Mouse (Mus musculus): ENCODE measurements around the gene Dnaic1. TPM values are rescaled to one million over a fixed set of nuclear protein-coding genes. Genes with fewer than 3 reads are reported as not detected.
"Not testable (repeated sequence)": the region's sequence is repeated elsewhere in the genome, so short reads cannot be mapped to it uniquely, and the experiment has no call there.

The Dnaic1 gene
- polyA plus RNA-seq, 1 experiment from 2014 or later, result 8.9 TPM

DNA sequence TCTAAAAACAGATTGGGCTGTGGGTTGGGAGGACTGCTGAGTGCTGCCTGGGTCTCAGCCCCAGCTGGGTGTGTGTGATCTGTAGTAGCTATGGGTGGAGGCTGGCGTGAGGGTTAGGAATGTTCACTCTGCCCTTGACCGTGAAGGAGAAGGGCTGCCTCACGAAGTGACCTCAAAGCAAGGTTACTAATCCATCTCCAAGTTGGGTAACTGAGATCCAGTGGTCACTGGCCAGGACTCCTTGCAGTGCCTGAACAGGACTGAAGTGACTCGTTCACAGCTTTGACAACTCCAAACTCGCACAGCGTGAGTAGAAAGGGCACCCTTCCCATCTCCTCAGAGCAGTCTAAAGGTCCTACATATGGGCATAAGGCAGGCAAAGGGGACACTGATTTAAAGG is 109.3 kb downstream of the Dnaic1 start:
- Histone ChIP-seq H3K4me3 (ENCODE audit: low read depth, low read length) (no peak overlapping the region), H3K36me3 (ENCODE audit: insufficient read depth, low read length) (no peaks in the 10 kb centered on the region), H3K4me1 (ENCODE audit: insufficient read depth, low read depth, low read length) (no peaks in the 10 kb centered on the region), H3K27me3 (replicated peaks; ENCODE audit: insufficient read depth, low read length) (0 out of 2 replicates have a peak, but pooled peaks cover 4% of the 10 kb centered on the region), H3K9ac (replicated peaks; ENCODE audit: low read depth) (no peak overlapping the region), H3K4me2 (replicated peaks; ENCODE audit: low read depth, low read length) (no peak overlapping the region), H3K9me3 (ENCODE audit: low read length) (no peaks in the 10 kb centered on the region), H3K27ac (ENCODE audit: low read length) (no peak overlapping the region)
- DNase-seq (ENCODE audit: low spot score) (no peak), ATAC-seq (no peak)
- 44% methylated on average over 6 of the region's 6 CpGs for WGBS
- TF ChIP-seq CTCF (IDR thresholded peaks at IDR 0.05) (no peak), EP300 (IDR thresholded peaks at IDR 0.05) (no peak)

DNA sequence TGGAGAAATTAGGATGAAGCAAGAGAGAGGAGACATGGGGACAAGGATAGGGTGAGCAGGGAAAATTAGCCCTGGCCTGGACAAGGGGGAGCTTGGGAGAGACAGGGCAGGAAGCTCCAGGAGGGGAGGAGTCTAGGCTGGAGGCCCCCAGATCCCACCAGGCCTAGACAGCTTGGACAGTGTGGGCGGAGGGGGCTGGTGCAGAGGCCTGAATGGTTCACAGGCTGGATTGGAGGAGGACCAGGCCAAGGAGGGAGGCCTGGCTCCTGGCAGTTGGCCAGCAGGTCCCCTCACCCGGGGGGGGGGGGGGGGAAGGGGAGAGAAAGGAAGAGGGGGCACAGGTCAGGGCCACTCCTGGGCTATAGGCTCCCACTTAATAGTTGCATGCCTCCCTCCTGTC is 109.7 kb downstream of the Dnaic1 start:
- no peak overlapping the region for H3K9ac ChIP-seq (replicated peaks; ENCODE audit: low read depth)
- H3K27me3 ChIP-seq (replicated peaks; ENCODE audit: insufficient read depth, low read length), result 0 out of 2 replicates have a peak, but pooled peaks cover 4% of the 10 kb centered on the region
- no CpG with 5 or more reads among the region's 2 CpGs for WGBS
- no peak for TF ChIP-seq EP300 (IDR thresholded peaks at IDR 0.05)
- no peak for TF ChIP-seq CTCF (IDR thresholded peaks at IDR 0.05)
- H3K4me3 ChIP-seq (ENCODE audit: low read depth, low read length), result no peak overlapping the region
- H3K4me2 ChIP-seq (replicated peaks; ENCODE audit: low read depth, low read length), result no peak overlapping the region
- no peak for DNase-seq (ENCODE audit: low spot score)
- ATAC-seq, result no peak
- H3K4me1 ChIP-seq (ENCODE audit: insufficient read depth, low read depth, low read length), result no peaks in the 10 kb centered on the region
- no peaks in the 10 kb centered on the region for H3K9me3 ChIP-seq (ENCODE audit: low read length)
- H3K27ac ChIP-seq (ENCODE audit: low read length), result no peak overlapping the region
- no peaks in the 10 kb centered on the region for H3K36me3 ChIP-seq (ENCODE audit: insufficient read depth, low read length)

DNA sequence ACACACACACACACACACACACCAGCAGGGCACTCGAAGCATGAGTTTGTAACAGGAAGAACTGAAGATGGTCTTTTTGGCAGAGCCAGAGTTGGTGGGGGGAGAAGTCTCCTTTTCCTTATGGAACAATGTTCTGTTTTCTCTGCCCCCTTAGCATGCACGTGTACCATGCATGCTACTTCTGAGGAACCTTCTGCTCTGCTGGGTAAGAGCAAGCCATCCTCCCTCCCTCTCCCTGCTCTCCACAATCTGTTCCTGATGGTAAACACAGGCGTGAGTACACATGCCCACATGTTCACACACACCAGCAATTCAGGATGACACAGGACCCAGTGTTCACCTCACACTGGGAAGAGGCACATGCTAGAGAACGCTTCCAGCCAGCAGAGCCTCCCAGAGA is 111.6 kb downstream of the Dnaic1 start:
- H3K9me3 ChIP-seq (ENCODE audit: low read length), result no peaks in the 10 kb centered on the region
- H3K4me1 ChIP-seq (ENCODE audit: insufficient read depth, low read depth, low read length), result no peaks in the 10 kb centered on the region
- H3K9ac ChIP-seq (replicated peaks; ENCODE audit: low read depth), result no peak overlapping the region
- no peak for TF ChIP-seq EP300 (IDR thresholded peaks at IDR 0.05)
- no peak for TF ChIP-seq CTCF (IDR thresholded peaks at IDR 0.05)
- no peak overlapping the region for H3K27ac ChIP-seq (ENCODE audit: low read length)
- H3K27me3 ChIP-seq (replicated peaks; ENCODE audit: insufficient read depth, low read length), result 0 out of 2 replicates have a peak, but pooled peaks cover 4% of the 10 kb centered on the region
- no peak overlapping the region for H3K4me3 ChIP-seq (ENCODE audit: low read depth, low read length)
- H3K36me3 ChIP-seq (ENCODE audit: insufficient read depth, low read length), result no peaks in the 10 kb centered on the region
- ATAC-seq (no peak), DNase-seq (ENCODE audit: low spot score) (no peak)
- no peak overlapping the region for H3K4me2 ChIP-seq (replicated peaks; ENCODE audit: low read depth, low read length)
- 54% methylated on average over 4 of the region's 4 CpGs for WGBS

DNA sequence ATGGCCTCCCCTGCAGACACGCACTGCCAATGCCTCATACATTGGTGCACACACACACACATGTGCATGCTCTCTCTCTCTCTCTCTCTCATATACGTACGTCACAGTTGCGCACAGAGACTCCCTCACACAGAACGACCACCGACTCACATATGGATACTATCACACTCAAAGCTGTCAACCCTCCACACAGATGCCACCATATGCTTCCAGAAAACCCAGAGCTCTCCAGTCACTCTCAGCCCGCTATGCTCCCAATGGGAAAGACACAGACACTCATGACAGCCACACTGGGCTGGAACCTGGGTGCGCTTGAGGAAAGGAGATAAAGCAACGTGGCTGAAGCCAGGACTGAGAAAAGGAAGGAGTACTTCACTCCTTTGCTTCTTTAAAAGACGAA is 112.4 kb downstream of the Dnaic1 start:
- Histone ChIP-seq H3K36me3 (ENCODE audit: insufficient read depth, low read length) (no peaks in the 10 kb centered on the region), H3K9ac (replicated peaks; ENCODE audit: low read depth) (no peak overlapping the region), H3K27me3 (replicated peaks; ENCODE audit: insufficient read depth, low read length) (0 out of 2 replicates have a peak, but pooled peaks cover 4% of the 10 kb centered on the region), H3K4me3 (ENCODE audit: low read depth, low read length) (no peak overlapping the region), H3K4me1 (ENCODE audit: insufficient read depth, low read depth, low read length) (no peaks in the 10 kb centered on the region), H3K4me2 (replicated peaks; ENCODE audit: low read depth, low read length) (no peak overlapping the region), H3K27ac (ENCODE audit: low read length) (no peak overlapping the region), H3K9me3 (ENCODE audit: low read length) (no peaks in the 10 kb centered on the region)
- TF ChIP-seq CTCF (IDR thresholded peaks at IDR 0.05) (no peak), EP300 (IDR thresholded peaks at IDR 0.05) (no peak)
- no peak for ATAC-seq
- no peak for DNase-seq (ENCODE audit: low spot score)
- 62% methylated on average over 10 of the region's 10 CpGs for WGBS

DNA sequence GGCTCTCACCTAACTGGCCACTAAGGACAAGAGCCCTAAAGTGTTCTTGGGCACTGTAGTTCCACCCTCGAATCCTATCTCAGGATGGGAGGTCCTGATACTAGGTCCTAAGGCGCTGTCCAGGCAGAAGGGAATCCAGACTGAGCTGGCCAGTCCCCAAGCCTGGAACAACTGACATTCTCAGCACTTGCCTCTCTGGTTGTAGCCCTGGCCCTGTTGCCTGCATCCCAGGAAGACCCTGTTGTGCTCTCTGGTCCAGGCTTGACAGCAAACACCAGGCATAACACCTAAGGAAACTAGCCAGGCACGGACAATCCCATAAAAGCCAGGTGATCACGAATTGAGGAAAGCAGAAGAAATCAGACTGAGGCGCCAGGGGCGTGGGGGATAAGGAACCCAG is 113.2 kb downstream of the Dnaic1 start:
- H3K9ac ChIP-seq (replicated peaks; ENCODE audit: low read depth), result no peak overlapping the region

DNA sequence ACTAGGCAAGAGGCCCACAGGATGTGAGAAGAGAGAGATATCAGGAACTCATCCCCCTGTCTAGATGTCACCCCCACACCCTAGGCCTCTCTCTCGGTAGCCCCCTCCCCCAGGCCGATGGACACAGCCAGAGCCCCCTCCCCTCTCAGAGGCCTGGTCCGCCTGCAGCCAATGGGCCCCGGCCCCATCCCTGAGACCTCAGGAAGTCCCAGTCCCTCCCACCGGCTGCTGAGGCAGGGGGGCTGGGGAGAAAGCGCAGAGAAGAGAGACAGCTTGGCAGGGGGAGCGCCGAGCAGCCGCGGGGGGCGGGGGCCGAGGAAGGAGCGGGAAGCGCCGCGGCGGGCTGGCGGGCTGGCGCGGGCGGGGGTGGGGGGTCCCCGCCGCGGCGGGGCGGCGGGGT is 113.7 kb downstream of the Dnaic1 start:
- H3K27ac ChIP-seq (ENCODE audit: low read length); H3K4me3 ChIP-seq (ENCODE audit: low read depth, low read length); H3K4me1 ChIP-seq (ENCODE audit: insufficient read depth, low read depth, low read length); H3K27me3 ChIP-seq (replicated peaks; ENCODE audit: insufficient read depth, low read length); H3K36me3 ChIP-seq (ENCODE audit: insufficient read depth, low read length); DNase-seq (ENCODE audit: low spot score); H3K9ac ChIP-seq (replicated peaks; ENCODE audit: low read depth); H3K4me2 ChIP-seq (replicated peaks; ENCODE audit: low read depth, low read length); H3K9me3 ChIP-seq (ENCODE audit: low read length): not testable (repeated sequence)
- WGBS, result 0% methylated on average over 1 of the region's 27 CpGs
- peak; percentile 39 for ATAC-seq

More for the DNA sequence above, 113.2 kb downstream of the Dnaic1 start:
- DNase-seq (ENCODE audit: low spot score) (no peak), ATAC-seq (no peak)
- H3K9me3 ChIP-seq (ENCODE audit: low read length), result no peaks in the 10 kb centered on the region
- H3K4me3 ChIP-seq (ENCODE audit: low read depth, low read length), result no peak overlapping the region
- 0 out of 2 replicates have a peak, but pooled peaks cover 4% of the 10 kb centered on the region for H3K27me3 ChIP-seq (replicated peaks; ENCODE audit: insufficient read depth, low read length)
- H3K4me2 ChIP-seq (replicated peaks; ENCODE audit: low read depth, low read length), result no peak overlapping the region
- no peaks in the 10 kb centered on the region for H3K36me3 ChIP-seq (ENCODE audit: insufficient read depth, low read length)
- TF ChIP-seq EP300 (IDR thresholded peaks at IDR 0.05), result no peak
- TF ChIP-seq CTCF (IDR thresholded peaks at IDR 0.05), result no peak
- H3K4me1 ChIP-seq (ENCODE audit: insufficient read depth, low read depth, low read length), result no peaks in the 10 kb centered on the region
- H3K27ac ChIP-seq (ENCODE audit: low read length), result no peak overlapping the region
- 37% methylated on average over 6 of the region's 6 CpGs for WGBS

DNA sequence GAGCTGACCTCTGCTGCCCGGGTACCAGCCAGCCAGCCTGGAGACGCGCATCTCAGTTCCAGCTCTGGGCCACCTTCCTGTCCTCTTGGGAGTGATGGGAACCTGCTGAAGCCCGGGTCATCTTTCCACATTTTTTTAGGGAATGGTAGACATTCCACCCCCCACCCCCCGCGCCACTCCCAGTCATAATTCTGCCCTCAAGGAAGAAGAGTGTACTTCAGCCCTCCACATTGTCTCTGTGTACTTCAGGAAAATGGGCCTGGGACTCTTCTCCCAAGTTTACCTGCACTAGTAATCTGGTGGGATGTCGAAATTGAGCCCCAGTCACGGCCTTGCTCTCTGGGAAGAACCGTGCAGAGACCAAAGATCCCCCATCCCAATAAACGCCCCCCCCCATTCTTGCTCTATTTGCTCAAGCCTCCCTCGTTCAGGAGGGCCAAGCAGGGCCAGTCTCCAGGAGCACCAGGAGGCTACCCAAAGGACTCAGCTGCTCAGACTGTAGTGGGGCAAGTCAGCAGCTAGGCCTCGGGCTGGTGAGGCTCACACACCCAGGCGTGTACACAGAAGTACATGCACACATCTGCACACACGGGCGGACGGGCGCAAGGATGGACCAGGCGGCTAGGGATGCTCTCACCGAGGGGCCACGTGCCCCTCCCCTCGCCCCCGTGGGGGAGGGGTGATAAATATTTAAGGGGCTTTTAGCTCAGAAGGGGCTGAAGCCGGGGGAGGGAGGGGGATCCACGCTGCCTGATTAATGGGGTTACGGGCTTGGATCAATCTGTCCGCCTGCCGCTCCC is 114.8 kb downstream of the Dnaic1 start:
- not testable (repeated sequence) for H3K27ac ChIP-seq (ENCODE audit: low read length); H3K27me3 ChIP-seq (replicated peaks; ENCODE audit: insufficient read depth, low read length); H3K9ac ChIP-seq (replicated peaks; ENCODE audit: low read depth); H3K4me3 ChIP-seq (ENCODE audit: low read depth, low read length); ATAC-seq; H3K4me2 ChIP-seq (replicated peaks; ENCODE audit: low read depth, low read length); DNase-seq (ENCODE audit: low spot score); H3K36me3 ChIP-seq (ENCODE audit: insufficient read depth, low read length); H3K9me3 ChIP-seq (ENCODE audit: low read length); H3K4me1 ChIP-seq (ENCODE audit: insufficient read depth, low read depth, low read length)
- 9% methylated on average over 16 of the region's 27 CpGs for WGBS

DNA sequence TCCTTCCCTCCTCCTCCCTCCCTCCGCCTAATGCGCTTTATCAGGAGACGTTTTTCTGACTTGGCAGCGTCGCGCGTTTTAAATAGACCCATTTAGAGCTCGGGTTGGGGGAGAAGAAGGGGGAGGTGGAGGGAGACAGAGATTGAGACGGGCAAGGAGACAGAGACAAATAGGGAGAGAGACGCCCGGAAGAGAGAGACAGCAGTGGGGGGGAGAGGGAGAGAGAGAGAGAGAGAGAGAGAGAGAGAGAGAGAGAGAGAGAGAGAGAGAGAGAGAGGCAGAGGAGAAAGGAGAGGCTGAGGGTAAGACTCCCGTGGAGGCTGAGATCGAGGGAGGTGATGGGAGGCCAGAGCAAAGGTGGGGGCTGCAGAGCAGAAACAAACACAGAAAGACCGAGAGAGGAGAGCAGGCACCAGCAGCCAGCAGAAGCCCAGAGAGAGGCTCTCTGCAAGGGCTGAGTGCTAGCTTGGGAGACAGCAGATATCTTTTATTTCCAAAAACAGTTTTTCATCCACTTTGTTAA is 115.4 kb downstream of the Dnaic1 start:
- not testable (repeated sequence) for H3K4me2 ChIP-seq (replicated peaks; ENCODE audit: low read depth, low read length); H3K4me1 ChIP-seq (ENCODE audit: insufficient read depth, low read depth, low read length); H3K27ac ChIP-seq (ENCODE audit: low read length); H3K27me3 ChIP-seq (replicated peaks; ENCODE audit: insufficient read depth, low read length); ATAC-seq; H3K36me3 ChIP-seq (ENCODE audit: insufficient read depth, low read length); DNase-seq (ENCODE audit: low spot score); H3K9me3 ChIP-seq (ENCODE audit: low read length); H3K9ac ChIP-seq (replicated peaks; ENCODE audit: low read depth); H3K4me3 ChIP-seq (ENCODE audit: low read depth, low read length)
- WGBS, result 8% methylated on average over 6 of the region's 14 CpGs

DNA sequence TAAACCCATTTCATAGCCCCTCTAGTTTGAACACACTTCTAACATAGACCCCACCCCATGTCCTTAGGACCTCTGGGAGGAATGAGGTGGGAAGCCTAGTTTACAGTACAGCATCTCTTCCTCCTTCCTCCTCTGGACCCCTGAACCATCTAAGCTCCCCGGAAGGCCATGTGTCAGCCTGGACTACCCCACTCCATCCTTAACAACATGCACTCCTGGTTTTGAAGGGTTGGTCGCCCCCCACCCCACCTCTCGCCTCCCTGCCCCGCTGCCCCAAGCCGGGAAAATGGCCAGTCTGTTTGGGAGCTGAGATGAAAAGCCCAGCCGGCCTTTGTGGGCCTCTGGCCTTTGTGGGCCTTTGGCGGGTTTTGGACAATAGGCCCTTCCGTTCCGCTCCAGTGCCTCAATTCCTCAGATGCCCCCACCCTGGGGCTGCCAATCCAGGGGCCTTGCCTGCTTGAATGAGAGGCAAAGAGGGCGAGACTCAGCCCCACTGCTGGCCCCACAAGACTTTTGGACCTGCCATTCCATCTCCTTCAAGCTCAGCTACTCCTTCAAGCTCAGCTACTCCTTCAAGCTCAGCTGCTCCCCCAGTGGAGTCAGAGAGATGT is 116.4 kb downstream of the Dnaic1 start:
- not testable (repeated sequence) for H3K36me3 ChIP-seq (ENCODE audit: insufficient read depth, low read length); ATAC-seq; H3K27me3 ChIP-seq (replicated peaks; ENCODE audit: insufficient read depth, low read length); H3K4me2 ChIP-seq (replicated peaks; ENCODE audit: low read depth, low read length); DNase-seq (ENCODE audit: low spot score); H3K9ac ChIP-seq (replicated peaks; ENCODE audit: low read depth); H3K9me3 ChIP-seq (ENCODE audit: low read length); H3K4me1 ChIP-seq (ENCODE audit: insufficient read depth, low read depth, low read length); H3K4me3 ChIP-seq (ENCODE audit: low read depth, low read length); H3K27ac ChIP-seq (ENCODE audit: low read length)
- 78% methylated on average over 9 of the region's 10 CpGs for WGBS
